Mouse (Mus musculus) bone marrow macrophage, adult 2 months (primary cell): ENCODE data around the gene Gzmn.

Experiments
- CTCF ChIP-seq: IDR thresholded peaks from 2 replicates; pipeline ENCODE4 v1.5.1; 2012; ENCODE audit warnings: low read depth, mild to moderate bottlenecking, low read length, moderate library complexity
- POLR2A ChIP-seq: IDR thresholded peaks from 2 replicates; pipeline ENCODE4 v1.6.1; 2012; ENCODE audit warnings: mild to moderate bottlenecking, low read depth, low read length, borderline replicate concordance

DNA sequence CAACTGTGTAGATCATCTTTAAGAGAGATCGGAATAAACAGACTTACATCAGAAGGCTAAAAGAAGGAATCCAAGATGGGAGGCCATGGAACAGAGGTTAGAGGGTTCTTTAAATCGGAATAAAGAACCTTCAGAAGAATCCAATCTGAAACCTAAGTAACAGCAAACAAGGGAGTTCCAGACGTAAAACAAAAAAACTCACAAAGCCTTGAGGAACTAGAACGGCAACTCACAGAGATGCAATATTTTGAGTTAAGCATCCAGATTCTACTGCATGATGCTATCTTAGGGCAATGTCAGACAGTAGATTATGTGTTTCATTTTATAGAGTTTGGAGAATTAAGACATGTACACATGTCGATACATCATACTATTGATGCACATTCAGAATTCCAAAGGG lies at the start of gene Gzmn:
- TF ChIP-seq POLR2A (no peak), CTCF (no peak)
